Mouse (Mus musculus): ENCODE results near the gene Arhgef16.

The Arhgef16 gene

DNA sequence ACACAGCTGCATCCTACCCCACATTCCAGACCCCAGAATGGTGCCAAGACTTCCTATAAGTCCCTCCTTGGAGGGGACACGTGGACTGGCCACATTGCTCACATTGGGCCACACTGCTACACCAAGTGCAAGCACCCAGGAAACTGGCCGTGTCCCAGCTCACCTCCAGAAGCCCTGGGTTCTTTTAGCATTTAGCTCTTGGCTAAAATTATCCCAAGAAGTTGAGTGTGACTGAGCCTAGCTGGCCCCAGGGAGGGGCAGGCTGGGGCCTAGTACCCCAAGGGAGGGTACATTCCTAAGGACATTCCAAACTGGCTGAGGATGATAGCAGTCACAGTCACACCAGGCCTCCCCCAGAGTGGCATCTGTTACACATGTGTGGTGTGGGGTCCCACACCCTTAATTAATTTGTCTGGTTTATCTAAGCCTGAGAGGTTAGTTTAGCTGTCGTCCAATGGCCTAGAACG is 7.7 kb downstream of the Arhgef16 start:
- 80% methylated on average over 4 of the region's 4 CpGs for WGBS

DNA sequence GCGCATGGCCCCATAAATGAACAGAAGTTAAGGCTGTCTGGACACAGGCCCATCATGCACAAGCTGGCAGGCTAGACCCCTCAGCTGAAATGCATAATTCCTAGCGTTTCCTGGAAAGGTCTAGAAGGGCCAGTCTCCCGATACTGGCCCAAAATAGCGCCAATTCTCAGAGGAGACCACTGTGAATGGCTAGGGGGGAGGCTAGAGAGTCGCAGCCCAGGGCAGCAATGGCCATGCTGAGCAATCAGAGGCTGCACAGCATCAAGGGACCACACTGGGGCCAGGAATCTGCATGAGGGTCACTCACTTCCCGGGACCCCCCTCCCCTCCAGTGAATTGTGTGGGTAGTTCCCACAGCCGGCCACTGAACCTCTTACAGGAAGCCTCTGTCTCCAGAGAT is 17.8 kb downstream of the Arhgef16 start:
- 75% methylated on average over 7 of the region's 7 CpGs for WGBS

DNA sequence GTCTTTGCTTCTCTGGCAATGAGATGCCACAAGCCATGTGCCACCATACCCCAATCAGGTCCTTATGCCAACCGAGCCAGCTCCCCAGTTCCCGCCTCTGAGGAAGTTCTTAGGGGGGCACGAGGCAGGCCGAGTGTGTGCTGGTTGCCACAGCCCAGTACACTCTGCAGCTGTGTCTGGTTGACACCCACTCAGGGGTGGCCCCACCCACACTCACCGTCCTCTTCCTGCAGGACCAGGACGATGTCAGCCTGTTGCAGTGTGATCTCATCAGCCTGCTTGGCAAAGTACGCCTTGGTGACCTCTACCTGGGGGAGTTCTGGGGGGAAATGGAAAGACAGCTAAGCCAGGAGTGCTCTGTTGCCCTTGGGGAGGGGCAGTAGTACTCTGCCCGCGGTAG is 22.0 kb downstream of the Arhgef16 start:
- 63% methylated on average over 9 of the region's 9 CpGs for WGBS

DNA sequence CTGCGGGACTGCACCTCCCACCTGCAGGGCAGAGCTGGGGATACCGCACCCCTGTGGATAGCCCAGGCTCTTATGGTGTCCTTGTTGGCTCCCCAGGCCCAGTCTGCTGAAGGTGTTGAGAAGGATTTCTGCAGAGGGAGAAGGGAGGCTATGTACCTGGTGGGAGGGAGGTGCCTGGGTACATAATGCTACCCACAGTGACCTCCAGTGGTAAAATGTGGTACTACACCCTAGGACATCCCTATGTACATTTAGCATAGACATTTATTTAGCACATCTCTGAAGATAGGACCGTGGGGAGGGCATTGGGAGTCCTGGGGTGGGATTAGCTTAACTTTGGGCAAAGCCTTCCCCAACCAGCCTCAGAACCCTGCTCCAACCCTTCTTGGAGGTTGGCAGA is 28.5 kb downstream of the Arhgef16 start:
- WGBS, result 52% methylated on average over 3 of the region's 3 CpGs

DNA sequence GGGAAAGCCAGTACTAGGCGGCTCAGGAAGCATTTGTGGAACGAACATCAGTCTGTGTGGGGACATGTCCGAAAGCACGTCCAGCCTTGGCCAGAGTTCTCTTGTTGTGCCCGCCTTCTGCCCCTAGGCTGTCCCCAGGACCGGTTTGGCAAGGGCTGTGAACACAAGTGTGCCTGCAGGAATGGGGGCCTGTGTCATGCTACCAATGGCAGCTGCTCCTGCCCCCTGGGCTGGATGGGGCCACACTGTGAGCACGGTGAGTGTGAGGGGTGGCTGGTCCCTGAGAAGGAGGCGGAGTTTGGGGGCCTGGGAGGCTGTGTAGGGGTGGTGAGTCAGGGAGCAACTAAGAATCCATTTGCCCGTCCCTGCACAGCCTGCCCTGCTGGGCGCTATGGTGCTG is 32.0 kb downstream of the Arhgef16 start:
- WGBS, result 77% methylated on average over 10 of the region's 10 CpGs

DNA sequence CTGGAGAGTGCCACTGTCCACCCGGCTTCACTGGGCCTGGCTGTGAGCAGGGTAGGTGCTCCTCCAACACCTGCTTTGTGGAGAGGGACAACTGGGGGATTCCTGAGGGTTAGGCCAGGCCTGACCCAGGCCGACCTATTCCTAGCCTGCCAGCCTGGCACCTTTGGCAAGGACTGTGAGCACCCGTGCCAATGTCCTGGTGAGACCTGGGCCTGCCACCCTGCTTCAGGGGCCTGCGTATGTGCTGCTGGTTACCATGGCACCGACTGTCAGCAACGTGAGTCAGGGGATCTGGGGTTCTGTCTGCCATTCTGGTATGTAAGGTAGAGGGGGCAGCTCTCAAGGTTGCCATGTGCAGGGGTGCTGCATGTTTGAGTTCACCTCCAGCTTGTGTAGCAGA is 34.0 kb downstream of the Arhgef16 start:
- WGBS, result 78% methylated on average over 6 of the region's 6 CpGs

DNA sequence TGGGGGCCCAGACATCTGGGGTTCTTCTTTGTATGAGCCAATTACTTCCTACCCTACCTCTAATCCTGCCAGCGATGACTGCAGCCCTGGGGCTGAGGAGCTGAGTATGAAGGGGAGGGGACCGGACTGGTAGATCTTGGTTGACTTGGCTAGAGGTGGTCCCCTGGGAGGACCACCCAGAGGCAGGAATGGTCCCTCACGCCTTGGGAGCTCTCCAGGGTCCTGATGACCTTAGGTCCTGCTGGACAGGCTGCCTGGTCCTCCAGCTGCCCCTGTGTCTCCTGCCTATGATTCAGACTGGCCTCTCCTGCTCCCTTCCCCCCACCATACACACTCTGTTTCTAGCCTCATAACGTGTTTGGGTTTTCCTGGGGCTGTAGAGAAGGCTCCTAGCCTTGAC is 39.4 kb downstream of the Arhgef16 start:
- 73% methylated on average over 4 of the region's 4 CpGs for WGBS

DNA sequence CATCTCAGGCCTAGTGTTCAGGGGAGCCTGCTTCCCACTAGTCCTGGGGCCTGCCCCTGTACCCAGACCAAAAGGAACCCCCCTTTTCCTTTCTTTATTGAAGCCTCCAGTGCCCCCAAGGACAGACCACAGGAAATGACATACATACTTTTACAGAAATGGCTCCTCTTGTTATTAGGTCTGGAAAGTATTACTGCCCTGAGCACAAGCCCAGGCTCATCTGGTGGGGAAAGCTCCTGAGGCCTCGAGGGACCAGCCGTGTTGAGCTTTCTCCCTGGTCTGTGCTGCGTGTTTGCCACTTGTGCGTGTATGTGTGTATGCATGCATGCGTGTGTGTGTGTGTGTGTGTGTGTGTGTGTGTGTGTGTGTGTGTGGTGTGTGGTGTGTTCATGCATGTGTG is 40.7 kb downstream of the Arhgef16 start:
- WGBS, result 91% methylated on average over 5 of the region's 5 CpGs

DNA sequence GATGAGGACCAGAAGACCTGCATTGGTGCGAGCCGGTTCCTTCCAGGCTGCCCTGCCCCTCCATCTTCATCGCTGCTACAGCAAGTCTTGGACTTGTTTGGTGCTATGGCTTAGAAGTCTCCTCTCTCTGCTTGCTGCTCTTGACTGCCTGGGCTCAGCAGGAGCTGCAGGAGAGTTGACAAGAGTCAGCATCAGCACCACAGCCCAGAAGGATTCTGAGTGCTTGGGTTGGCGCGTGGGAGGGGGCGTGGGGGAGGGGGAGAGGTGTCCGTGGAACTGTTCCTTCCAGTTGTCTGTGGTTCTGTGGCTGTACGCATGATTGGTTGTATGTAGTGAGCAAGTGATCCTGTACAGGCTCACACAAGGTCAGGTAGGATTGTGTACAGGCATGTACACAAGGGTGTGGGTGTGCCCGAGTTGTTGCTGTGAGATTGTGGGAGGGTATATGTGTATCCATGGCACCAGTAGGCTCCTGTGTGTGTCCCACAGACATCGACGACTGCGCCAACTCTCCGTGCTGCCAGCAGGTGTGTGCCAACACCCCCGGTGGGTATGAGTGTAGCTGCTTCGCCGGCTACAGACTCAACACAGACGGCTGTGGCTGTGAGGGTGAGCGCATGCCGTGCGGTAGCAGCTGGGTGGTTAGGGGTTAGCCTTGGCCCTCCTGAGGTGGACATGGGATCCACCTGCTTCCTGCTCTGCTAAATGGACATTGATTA is 48.8 kb downstream of the Arhgef16 start:
- WGBS, result 63% methylated on average over 20 of the region's 20 CpGs

DNA sequence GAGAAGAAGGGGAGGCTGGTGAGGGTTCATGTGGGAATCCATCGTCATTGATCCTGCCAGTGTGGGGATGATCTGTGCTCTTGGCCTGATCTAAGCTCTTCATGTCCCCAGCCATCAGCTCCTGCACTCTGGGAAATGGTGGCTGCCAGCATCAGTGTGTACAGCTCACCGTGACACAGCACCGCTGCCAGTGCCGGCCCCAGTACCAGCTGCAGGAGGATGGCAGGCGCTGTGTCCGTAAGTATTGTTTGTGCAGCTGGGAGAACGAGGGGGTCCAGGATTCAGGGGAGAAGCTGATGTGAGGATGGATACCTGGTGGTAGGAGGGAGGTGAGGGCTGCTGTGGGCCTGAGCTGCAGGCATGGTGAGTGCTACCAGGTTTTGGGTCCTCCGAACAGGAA is 52.2 kb downstream of the Arhgef16 start:
- 79% methylated on average over 8 of the region's 8 CpGs for WGBS

DNA sequence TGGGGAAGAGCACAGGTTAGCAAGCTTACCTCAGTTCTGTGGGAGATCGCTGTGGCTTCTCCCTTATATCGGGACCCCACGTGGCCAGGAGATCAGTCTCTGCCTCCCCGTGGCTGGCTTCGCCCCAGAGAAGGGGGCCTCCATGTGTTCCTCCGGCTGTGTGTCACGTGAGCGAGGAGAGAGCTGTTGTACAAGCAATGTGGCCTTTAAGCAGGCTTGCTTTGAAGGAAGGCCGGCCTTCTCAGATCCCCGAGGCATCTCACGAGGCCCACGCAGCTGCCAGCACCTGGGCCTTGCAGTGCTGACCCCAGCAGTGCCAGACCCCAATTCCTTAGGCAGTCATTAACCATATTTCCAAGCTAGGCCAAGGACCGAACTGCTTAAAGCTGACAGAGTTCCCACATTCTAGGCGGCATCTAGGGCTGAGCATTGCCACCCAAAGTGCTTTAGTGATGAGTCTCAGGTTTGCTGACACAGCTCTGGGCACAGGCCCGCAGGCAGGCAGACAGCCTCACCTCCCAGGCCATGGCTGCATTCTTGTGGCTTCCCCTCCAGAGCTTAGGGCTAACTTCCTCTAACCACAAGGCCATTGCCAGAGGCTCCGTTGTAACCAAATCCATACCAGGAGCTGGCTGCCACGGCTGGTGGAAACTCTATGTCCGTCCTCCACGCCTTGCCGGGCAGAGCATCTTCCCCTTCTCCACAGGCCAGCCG is 53.2 kb downstream of the Arhgef16 start:
- 88% methylated on average over 21 of the region's 21 CpGs for WGBS

DNA sequence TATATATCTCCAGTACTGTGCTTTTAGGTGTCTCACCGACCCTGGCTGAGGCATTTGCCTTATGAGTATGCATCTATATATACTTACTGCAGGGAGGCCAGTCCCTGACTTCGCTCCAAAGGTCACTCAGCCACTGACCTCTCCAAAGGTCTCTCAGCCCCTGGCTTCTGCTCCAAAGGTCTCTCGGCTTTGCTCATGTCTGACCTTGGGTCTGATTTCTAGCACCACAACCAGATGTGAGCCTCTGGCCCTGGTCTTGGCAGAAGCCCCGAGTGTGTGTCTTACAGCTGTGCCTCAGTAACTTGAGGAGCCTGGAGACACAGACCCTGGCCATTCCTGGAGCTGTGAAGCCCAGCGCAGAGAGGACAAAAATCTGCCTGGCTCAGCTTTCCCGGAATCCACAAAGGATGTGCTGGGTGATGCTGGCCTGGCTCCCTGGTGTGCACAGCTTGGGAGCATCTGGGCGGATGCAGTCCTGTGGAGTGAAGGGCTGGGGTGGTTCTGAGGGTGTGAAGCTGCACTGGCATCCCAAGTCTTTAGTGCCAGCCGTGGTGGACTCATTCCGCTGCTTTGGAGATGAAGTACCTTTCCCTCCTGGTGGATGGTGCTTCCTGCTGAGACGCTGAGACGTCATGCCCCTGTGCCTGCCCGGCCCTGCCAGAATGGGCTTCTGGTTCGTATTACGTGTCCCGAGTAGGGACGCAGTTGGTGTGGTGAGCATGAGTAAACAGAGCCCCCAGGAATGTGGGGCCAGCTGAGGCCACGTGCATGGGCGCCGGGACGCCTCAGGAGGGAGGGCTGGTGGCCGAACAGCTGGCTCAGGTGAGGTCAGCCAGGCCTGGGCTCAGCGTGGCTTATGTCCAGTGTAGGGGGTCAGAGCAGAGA is 54.0 kb downstream of the Arhgef16 start:
- WGBS, result 77% methylated on average over 22 of the region's 22 CpGs

DNA sequence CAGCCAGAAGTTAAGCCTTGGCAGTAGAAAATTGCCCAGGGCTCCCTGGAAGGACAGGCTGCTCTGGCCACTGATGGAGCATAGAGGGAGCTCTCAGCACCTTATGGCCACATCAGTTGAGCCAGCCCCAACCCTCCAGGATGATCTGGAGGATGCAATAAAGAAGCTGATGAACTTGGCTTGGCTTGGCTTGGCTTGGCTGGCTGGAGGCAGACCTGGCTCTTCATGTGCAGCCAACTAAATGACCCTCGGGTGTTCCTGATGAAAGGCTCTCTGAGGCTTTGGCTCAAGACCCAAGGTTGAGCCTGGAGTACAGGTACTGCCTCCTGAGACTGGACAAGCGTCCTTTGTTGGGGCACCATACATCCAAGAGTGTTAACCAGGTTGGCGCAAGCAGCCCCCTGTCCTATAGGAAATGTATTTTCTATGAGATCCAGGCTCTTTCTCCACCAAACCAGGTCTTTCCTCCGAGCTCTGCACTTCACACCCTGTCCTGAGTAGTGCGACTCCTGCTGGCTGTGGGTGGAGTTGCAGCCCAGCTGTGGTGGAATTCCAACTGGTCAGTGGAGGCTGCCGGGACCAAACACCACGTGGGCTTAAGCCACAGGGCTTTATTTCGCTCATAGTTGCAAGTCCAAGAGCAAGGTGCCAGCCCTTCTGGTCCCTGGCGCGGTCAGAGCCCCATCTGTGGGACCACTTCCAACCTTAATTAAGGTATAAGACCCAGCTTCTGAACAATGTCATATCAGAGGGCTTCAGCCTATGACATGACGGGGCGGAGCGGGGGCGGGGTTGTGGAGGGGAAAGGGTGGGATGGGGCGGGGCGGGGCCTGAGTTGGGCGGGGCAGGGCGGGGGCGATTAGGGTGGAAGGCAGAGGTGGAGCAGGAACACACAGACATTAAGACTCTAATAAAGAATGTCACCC is 55.1 kb downstream of the Arhgef16 start:
- WGBS, result 17% methylated on average over 19 of the region's 19 CpGs

DNA sequence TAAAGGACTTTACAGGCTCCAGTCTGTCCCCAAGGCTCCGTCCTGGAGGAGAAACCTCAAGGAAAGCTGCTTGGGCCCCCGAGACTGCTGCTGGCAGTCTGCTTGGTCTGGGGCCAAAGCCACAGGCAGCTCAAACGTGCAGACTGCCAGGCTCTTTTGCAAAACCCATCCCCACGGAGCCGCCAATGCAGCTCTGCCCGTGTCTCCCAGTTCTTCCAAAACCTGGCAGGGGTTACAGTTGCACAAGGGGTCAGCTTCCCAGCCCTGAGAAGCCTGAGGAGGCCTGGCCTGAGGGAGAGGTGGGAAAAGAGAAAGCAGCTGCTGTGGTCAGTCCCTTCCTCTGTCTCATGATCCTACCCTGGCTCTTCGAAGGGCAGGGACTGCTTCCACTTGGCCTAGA is 56.1 kb downstream of the Arhgef16 start:
- WGBS, result 61% methylated on average over 7 of the region's 7 CpGs

DNA sequence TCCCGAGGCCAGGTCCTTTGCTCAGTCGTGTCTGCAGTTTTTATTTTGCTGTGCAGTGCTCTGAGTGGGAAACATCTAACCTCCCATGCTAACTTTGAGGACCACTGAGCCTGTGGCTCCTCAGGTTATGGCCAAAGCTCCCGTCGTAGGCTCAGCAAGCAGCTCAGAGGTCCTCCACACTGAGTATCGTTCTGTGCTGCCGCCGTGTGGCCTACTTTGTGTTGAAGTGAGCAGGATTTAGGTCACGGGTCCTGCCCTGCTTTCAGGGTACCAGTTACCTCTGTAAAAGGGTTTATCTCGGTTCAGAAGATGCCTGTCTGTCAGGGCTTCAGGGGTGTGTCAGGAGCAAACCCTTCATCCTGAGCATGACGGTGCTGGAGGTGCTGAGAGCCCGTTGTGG is 60.9 kb downstream of the Arhgef16 start:
- WGBS, result 80% methylated on average over 11 of the region's 11 CpGs

DNA sequence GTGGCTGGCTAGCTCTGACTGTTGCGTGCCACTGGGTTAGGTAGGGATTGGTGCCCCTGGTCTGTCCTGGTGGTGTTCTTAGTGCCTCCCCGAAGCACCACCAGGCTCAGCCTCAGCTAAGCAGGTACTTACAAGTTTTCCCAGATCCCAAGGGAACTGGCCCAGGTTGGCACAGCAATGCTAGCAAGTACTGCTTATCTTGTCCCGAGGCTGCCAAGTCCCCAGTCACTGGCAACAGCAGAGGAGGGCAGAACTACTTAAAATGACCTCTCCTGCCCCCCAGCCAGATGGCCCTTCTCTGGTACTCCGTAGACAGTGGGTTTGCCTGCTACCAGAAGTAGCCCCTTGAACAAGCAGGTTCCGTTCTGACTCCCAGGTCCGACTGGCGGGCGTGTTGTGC is 62.3 kb downstream of the Arhgef16 start:
- 78% methylated on average over 8 of the region's 8 CpGs for WGBS

DNA sequence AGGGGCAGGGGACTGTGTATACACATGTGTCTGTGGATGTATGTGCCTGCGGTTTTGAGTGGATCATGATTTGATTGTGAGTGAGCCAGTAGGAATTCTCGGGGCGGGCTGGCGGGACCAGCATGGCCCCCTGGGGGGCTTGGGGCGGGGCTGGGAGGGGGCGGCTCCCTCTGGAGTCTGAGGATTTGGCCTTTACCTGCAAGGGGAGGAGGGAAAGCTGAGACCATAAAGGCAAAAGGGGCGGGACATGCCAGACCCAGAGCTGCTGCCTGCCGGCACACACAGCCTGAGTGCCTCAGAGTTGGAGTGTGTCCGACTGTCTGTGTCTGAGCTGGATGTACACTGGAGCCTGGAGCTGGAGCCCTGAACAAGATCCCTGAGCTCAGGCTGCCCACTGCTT is 64.2 kb downstream of the Arhgef16 start:
- 10% methylated on average over 9 of the region's 9 CpGs for WGBS

DNA sequence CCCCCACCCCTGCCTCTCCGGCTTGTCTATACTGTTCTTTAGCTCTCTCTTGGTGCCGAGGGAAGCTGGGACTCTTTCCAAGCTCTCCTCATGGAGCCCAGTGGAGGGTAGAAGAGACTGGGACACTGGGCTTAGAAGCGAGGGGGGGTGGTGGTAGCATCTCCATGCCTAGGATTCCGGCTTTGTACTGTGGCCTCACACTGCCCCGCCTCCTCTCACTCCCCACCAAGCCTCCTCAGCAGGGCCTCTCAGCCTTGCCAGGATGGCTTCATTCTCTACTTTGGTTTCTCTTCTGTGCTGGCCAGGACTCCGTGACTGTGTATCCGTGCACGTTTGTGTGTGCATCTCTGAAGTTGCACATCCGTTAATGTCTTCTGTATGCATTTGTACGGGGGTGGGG is 64.6 kb downstream of the Arhgef16 start:
- WGBS, result 12% methylated on average over 10 of the region's 10 CpGs

DNA sequence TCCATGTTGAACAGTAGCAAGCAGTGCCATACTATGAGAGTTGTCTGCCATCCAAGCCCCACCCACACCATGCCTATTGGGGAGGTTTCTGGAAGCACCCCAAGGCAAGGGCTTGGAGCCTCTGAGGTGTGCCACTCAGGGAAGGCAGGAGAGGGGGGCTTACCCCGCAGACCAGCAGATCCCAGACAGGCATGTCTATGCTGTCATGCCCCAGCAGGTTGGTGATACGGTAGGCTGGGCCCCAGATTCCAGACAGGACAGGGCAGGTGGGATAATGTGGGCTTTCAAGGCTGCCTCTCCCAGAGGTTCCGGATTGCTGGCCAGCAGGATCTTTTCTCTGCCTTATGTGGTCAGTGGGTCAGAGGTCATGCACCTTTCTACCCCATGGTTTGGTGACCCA is 65.5 kb downstream of the Arhgef16 start:
- 94% methylated on average over 3 of the region's 3 CpGs for WGBS

DNA sequence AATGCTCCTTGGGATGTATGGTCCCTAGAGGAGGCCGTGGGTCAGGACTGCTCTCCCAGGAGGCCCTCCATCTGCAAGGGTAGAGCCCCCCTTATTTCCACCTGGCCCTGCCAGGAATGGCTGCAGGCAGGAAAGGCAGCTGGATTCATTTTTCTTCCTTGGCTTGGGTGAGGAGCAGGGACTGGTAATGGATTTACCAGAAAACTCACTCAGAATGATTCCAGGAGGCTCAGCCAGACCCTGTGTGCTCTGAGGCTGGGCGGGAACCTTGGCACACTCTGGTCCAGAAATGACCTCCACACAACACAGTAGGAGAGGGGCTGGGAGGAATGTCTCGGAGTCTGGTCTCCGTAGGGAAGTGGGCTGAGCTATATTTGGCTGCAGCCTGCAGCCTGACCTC is 69.2 kb downstream of the Arhgef16 start:
- WGBS, result 79% methylated on average over 4 of the region's 4 CpGs

DNA sequence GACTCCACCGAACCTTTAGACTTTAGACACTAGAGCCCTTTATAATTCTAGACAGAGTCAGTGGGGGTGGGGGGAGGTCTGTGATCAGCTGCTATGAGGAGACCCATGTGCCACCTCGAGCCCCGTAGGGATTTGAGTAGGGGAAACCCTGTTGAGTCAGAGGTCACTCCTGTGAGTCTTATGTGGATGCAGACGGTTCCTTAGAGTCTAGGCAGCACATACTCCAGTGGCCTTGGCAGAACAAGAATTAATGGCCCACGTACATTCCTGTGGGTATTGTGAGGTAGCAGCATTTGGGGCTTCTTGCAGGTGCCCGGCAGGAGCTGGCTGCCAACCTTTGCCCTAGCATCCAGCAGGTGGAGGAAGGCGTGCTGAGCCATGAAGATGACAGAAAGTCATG is 70.1 kb downstream of the Arhgef16 start:
- 90% methylated on average over 7 of the region's 7 CpGs for WGBS

Data from cerebral cortex, adult 2 months (tissue).